Mouse (Mus musculus) erythroblast, embryonic 14.5 days (primary cell): ENCODE results near the gene Susd5. TPM values are rescaled to one million over a fixed set of nuclear protein-coding genes. Genes with fewer than 3 reads are reported as not detected.
"Not testable (repeated sequence)": the region's sequence is repeated elsewhere in the genome, so short reads cannot be mapped to it uniquely, and the experiment has no call there.

ENCODE experiments used
- H3K27me3 ChIP-seq: 2 replicates; pipeline ENCODE4 v1.6.1; 2012; ENCODE audit warnings: inconsistent platforms; ENCODE audit not compliant: control insufficient read depth
- H3K36me3 ChIP-seq: 2 replicates; pipeline ENCODE4 v1.6.1; 2012; ENCODE audit warnings: mild to moderate bottlenecking, inconsistent platforms; ENCODE audit not compliant: control insufficient read depth
- H3K4me1 ChIP-seq: 2 replicates; pipeline ENCODE4 v1.6.1; 2012; ENCODE audit warnings: inconsistent platforms; ENCODE audit not compliant: control insufficient read depth
- H3K4me3 ChIP-seq: replicated peaks from 2 replicates; pipeline ENCODE3; 2012; ENCODE audit warnings: moderate library complexity, mild to moderate bottlenecking, inconsistent platforms
- H3K9me3 ChIP-seq: 2 replicates; pipeline ENCODE4 v1.6.1; 2012; ENCODE audit warnings: low read length, inconsistent platforms, mixed read lengths; ENCODE audit not compliant: control insufficient read depth
- GATA1 ChIP-seq: IDR thresholded peaks from 2 replicates; pipeline ENCODE4 v1.6.1; 2012; ENCODE audit warnings: low read length, inconsistent platforms, mixed read lengths
- TAL1 ChIP-seq: IDR thresholded peaks from 3 replicates; pipeline ENCODE4 v1.6.1; 2012; ENCODE audit warnings: low read length, inconsistent platforms, mixed read lengths
- polyA plus RNA-seq: library from polyadenylated mRNA; stranded (reverse); fragments of >175 nt; gene quantifications from 2 replicates; pipeline ENCODE4 v1.2.3, GENCODE M21; 2012

Susd5 gene
- polyA plus RNA-seq, 1 experiment = not detected

- H3K36me3 ChIP-seq = no peaks in the 10 kb centered on the region
- H3K4me3 ChIP-seq = peak overlapping the region; percentile 20
- TF ChIP-seq GATA1 (no peak), TAL1 (no peak)
- H3K27me3 ChIP-seq = peaks cover 8% of the 10 kb centered on the region
- H3K9me3 ChIP-seq = peaks cover 5% of the 10 kb centered on the region; the same call in 1 of the 2 replicates
- peaks cover 3% of the 10 kb centered on the region; the same call in 1 of the 2 replicates for H3K4me1 ChIP-seq
Measured at GRCm38 (mm10) chr9:114050778-114051177, 6.2 kb upstream of the Susd5 start.

- H3K27me3 ChIP-seq = peaks cover 20% of the 10 kb centered on the region
- TF ChIP-seq TAL1 (no peak), GATA1 (no peak)
- H3K4me1 ChIP-seq = peaks cover 3% of the 10 kb centered on the region; the same call in 1 of the 2 replicates
- H3K36me3 ChIP-seq = no peaks in the 10 kb centered on the region
- H3K9me3 ChIP-seq = peaks cover 5% of the 10 kb centered on the region; the same call in 1 of the 2 replicates
- no peak overlapping the region for H3K4me3 ChIP-seq
Measured at GRCm38 (mm10) chr9:114052031-114052430, 4.9 kb upstream of the Susd5 start.

- Histone ChIP-seq H3K36me3 (no peaks in the 10 kb centered on the region), H3K4me3 (no peak overlapping the region), H3K27me3 (peaks cover 28% of the 10 kb centered on the region), H3K9me3 (peaks cover 5% of the 10 kb centered on the region; the same call in 1 of the 2 replicates), H3K4me1 (peaks cover 3% of the 10 kb centered on the region; the same call in 1 of the 2 replicates)
- TF ChIP-seq TAL1 (no peak), GATA1 (no peak)
Measured at GRCm38 (mm10) chr9:114052866-114053265, 4.1 kb upstream of the Susd5 start.

DNA sequence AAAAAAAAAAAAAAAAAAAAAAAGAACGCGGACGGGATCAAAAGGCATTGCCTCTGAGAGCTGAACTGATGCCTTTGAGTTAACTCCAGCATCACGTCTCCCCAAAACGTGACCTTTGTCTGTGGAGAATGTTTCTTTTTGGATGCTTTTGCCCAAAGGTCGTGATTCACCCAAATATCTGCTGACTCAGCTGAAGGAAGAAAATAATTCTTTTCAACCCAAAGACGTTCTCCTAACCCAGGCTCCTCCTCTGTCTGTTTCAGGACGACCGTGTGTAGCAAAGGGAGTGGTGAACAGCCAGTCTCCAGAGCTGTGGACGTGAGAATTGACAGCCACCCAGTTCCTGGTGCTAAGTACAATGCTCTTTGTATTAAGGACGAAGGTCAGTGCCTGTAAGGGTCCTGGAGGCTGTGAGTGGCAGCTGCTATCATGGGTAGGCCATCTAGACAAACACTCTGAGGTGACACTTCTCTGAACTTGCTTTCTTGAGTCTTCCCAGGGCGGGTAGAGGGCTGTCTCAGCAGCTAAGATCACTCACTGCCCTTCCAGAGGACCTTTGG is 11.6 kb downstream of the Susd5 start:
- H3K9me3 ChIP-seq = no peaks in the 10 kb centered on the region
- H3K4me1 ChIP-seq = no peaks in the 10 kb centered on the region
- H3K27me3 ChIP-seq = no peaks in the 10 kb centered on the region
- TF ChIP-seq GATA1 (no peak), TAL1 (no peak)
- no peak overlapping the region for H3K4me3 ChIP-seq
- no peaks in the 10 kb centered on the region for H3K36me3 ChIP-seq

GRCm38 (mm10) chr9:114069372-114069771 is 12.4 kb downstream of the Susd5 start:
- TF ChIP-seq GATA1 = no peak
- no peak for TF ChIP-seq TAL1

GRCm38 (mm10) chr9:114073681-114074080 is 16.7 kb downstream of the Susd5 start:
- TF ChIP-seq GATA1 (no peak), TAL1 (no peak)
- no peak overlapping the region for H3K4me3 ChIP-seq
- H3K4me1 ChIP-seq = no peaks in the 10 kb centered on the region
- H3K9me3 ChIP-seq = no peaks in the 10 kb centered on the region
- no peaks in the 10 kb centered on the region for H3K36me3 ChIP-seq
- no peaks in the 10 kb centered on the region for H3K27me3 ChIP-seq

More at GRCm38 (mm10) chr9:114069372-114069771, 12.4 kb downstream of the Susd5 start:
- Histone ChIP-seq H3K27me3 (no peaks in the 10 kb centered on the region), H3K4me1 (no peaks in the 10 kb centered on the region), H3K9me3 (no peaks in the 10 kb centered on the region), H3K36me3 (no peaks in the 10 kb centered on the region), H3K4me3 (no peak overlapping the region)

- no peaks in the 10 kb centered on the region for H3K36me3 ChIP-seq
- TF ChIP-seq TAL1 = no peak
- no peak overlapping the region for H3K4me3 ChIP-seq
- no peaks in the 10 kb centered on the region for H3K9me3 ChIP-seq
- no peaks in the 10 kb centered on the region for H3K27me3 ChIP-seq
- no peaks in the 10 kb centered on the region for H3K4me1 ChIP-seq
Measured at GRCm38 (mm10) chr9:114086422-114086821, 29.5 kb downstream of the Susd5 start.

- Histone ChIP-seq H3K36me3 (no peaks in the 10 kb centered on the region), H3K27me3 (no peaks in the 10 kb centered on the region), H3K9me3 (no peaks in the 10 kb centered on the region), H3K4me1 (no peaks in the 10 kb centered on the region), H3K4me3 (no peak overlapping the region)
- no peak for TF ChIP-seq GATA1
- no peak for TF ChIP-seq TAL1
Measured at GRCm38 (mm10) chr9:114087106-114087815, 30.3 kb downstream of the Susd5 start.

DNA sequence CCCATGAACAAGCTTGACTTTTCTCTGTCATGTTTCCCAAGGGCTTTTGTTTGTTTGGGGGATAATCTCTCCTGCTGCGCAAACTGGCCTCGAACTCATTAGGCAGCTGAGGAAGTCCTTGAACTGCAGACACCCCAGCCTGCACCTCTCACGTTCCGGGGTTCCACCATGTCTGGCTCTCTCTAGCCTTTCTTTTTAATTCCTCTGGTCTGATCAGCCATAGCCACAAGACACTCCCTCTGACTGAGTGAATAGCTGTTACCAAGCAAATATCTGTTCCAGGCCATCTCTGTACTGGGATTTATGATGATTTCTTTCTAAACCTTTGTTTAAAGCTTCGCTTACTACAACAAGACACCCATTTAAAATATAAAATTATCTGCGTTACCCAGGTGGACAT is 31.9 kb downstream of the Susd5 start:
- H3K27me3 ChIP-seq, H3K9me3 ChIP-seq, H3K4me1 ChIP-seq, H3K36me3 ChIP-seq, H3K4me3 ChIP-seq: not testable (repeated sequence)

GRCm38 (mm10) chr9:114092188-114092587 is 35.2 kb downstream of the Susd5 start:
- H3K9me3 ChIP-seq, H3K4me3 ChIP-seq, H3K4me1 ChIP-seq, H3K27me3 ChIP-seq, H3K36me3 ChIP-seq: not testable (repeated sequence)
